Mouse (Mus musculus) adrenal gland, postnatal 4 days (tissue): ENCODE data around the gene Mmp21. TPM values are rescaled to one million over a fixed set of nuclear protein-coding genes. Genes with fewer than 3 reads are reported as not detected.
"Not testable (repeated sequence)": the region's sequence is repeated elsewhere in the genome, so short reads cannot be mapped to it uniquely, and the experiment has no call there.

Experiments used
- DNase-seq, 2 experiments: peaks; one replicate each; pipeline ENCODE4 v3.0.0; 2021 to 2022; ENCODE audit warnings: low spot score in 2 of 2, mixed read lengths in 2 of 2
- long read RNA-seq, 2 experiments: library from polyadenylated mRNA; stranded (forward); transcript quantifications; one replicate each; pipeline ENCODE4 v2.0.0; 2021
- total RNA-seq, 2 experiments: library from RNA; stranded (reverse); gene quantifications; 2 replicates each; pipeline ENCODE4 v1.2.3; 2021

Gene Mmp21
- total RNA-seq, result not detected
- long read RNA-seq, experiment 1, result 0 reads
- long read RNA-seq, experiment 2, result 0 reads

- no peak for DNase-seq
These were observed at the start of gene Mmp21 for GRCm38 (mm10) chr7:133679961-133680360. Gene Mmp21 (minus strand): TSS chr7:133680061.

- no peak for DNase-seq
These were observed 49.5 kb upstream of the Mmp21 start for GRCm38 (mm10) chr7:133729351-133729750.

GRCm38 (mm10) chr7:133727027-133727426 is 47.2 kb upstream of the Mmp21 start:
- no peak for DNase-seq

GRCm38 (mm10) chr7:133725571-133725970 is 45.7 kb upstream of the Mmp21 start:
- DNase-seq, result no peak

GRCm38 (mm10) chr7:133724844-133725243 is 45.0 kb upstream of the Mmp21 start:
- no peak for DNase-seq

- no peak for DNase-seq
These were observed 40.8 kb upstream of the Mmp21 start for GRCm38 (mm10) chr7:133720616-133721015.

- DNase-seq, result no peak
These were observed 38.7 kb upstream of the Mmp21 start for GRCm38 (mm10) chr7:133718580-133718979.

- DNase-seq, result no peak
These were observed 35.5 kb upstream of the Mmp21 start for GRCm38 (mm10) chr7:133715387-133715786.

- DNase-seq, result no peak
These were observed 27.4 kb upstream of the Mmp21 start for GRCm38 (mm10) chr7:133707301-133707700.

GRCm38 (mm10) chr7:133703906-133704305 is 24.0 kb upstream of the Mmp21 start:
- no peak for DNase-seq

- DNase-seq, result no peak
These were observed 22.5 kb upstream of the Mmp21 start for GRCm38 (mm10) chr7:133702333-133702732.

- DNase-seq, result no peak
These were observed 21.5 kb upstream of the Mmp21 start for GRCm38 (mm10) chr7:133701366-133701765.

- no peak for DNase-seq
These were observed 20.0 kb upstream of the Mmp21 start for GRCm38 (mm10) chr7:133699885-133700284.

- DNase-seq, result no peak
These were observed 18.3 kb upstream of the Mmp21 start for GRCm38 (mm10) chr7:133698021-133698709.

- DNase-seq, result not testable (repeated sequence)
These were observed 5.8 kb upstream of the Mmp21 start for GRCm38 (mm10) chr7:133685644-133686043.

GRCm38 (mm10) chr7:133684701-133685100 is 4.8 kb upstream of the Mmp21 start:
- no peak for DNase-seq

GRCm38 (mm10) chr7:133684110-133684509 is 4.2 kb upstream of the Mmp21 start:
- DNase-seq, result no peak

- no peak for DNase-seq
These were observed 3.8 kb upstream of the Mmp21 start for GRCm38 (mm10) chr7:133683626-133684025.

GRCm38 (mm10) chr7:133679439-133679838 is 422 bp downstream of the Mmp21 start:
- DNase-seq, result no peak

- DNase-seq, result no peak
These were observed 1.1 kb downstream of the Mmp21 start for GRCm38 (mm10) chr7:133678716-133679115.

GRCm38 (mm10) chr7:133676002-133676401 is 3.9 kb downstream of the Mmp21 start:
- no peak for DNase-seq

- no peak for DNase-seq
These were observed 9.0 kb downstream of the Mmp21 start for GRCm38 (mm10) chr7:133670846-133671245.

- DNase-seq, result no peak
These were observed 9.9 kb downstream of the Mmp21 start for GRCm38 (mm10) chr7:133669946-133670345.
